Mouse (Mus musculus) lung, adult 2 months (tissue): ENCODE results near the gene Aldh1a3.

ENCODE experiments used
- CTCF ChIP-seq: fragments of 200-500 bp; IDR thresholded peaks from 2 replicates; pipeline ENCODE4 v1.5.1; 2011; ENCODE audit warnings: mild to moderate bottlenecking, low read length, control low read depth; ENCODE audit not compliant: insufficient read depth
- POLR2A ChIP-seq: fragments of 200-500 bp; IDR thresholded peaks from 2 replicates; pipeline ENCODE4 v1.6.1; 2011; ENCODE audit warnings: low read depth, mild to moderate bottlenecking, control low read depth, low read length, borderline replicate concordance; ENCODE audit errors: extremely low read depth

- no peak for TF ChIP-seq CTCF
- no peak for TF ChIP-seq POLR2A
Measured at GRCm38 (mm10) chr7:66369934-66370445, 57.3 kb downstream of the Aldh1a3 start.
